Mouse (Mus musculus) C2C12 (cell line): ENCODE measurements around the gene Hist3h2a.

Source experiments
- CTCF ChIP-seq: IDR thresholded peaks from one replicate; pipeline ENCODE4 v1.5.1; 2011; ENCODE audit not compliant: control insufficient read depth, insufficient read depth, insufficient read length
- FOSL1 ChIP-seq: IDR thresholded peaks from one replicate; pipeline ENCODE4 v1.8.0; 2011; ENCODE audit warnings: mild to moderate bottlenecking, low read length; ENCODE audit not compliant: poor library complexity, insufficient read depth, severe bottlenecking
- MYOG ChIP-seq: IDR thresholded peaks from one replicate; pipeline ENCODE4 v1.6.1; 2011; ENCODE audit not compliant: control insufficient read depth, insufficient read length; ENCODE audit errors: extremely low read depth
- USF1 ChIP-seq: IDR thresholded peaks from one replicate; pipeline ENCODE4 v1.6.1; 2011; ENCODE audit warnings: low read depth, mild to moderate bottlenecking, control low read depth, moderate library complexity

DNA sequence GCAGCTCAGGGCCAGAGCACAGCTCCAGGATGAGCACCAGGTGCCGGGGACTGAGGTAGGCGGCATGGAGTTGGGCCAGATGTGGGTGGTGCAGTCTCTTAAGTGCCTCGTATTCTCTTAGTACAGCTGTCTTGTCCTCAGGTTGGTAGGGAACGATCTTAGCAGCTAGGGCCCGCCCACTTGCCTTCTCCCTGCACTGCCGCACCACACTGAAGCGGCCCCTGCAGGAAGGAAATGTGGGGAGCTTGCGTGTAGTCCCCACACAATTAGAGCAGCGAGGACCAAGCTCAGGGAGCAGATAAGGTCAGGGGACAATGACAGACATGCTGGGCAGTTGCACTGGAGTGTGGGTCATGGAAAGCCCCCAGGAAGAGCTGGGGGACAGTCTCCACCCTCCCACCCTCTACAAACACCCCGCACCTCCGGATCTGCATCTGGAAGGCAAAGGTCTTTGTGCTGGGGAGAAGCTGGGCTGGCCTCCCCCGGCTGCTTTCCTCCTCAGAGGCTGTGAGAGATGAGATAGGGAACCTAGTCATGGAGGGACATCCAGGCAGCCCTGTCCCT, 41.4 kb downstream of the Hist3h2a start:
- no peak for TF ChIP-seq CTCF
- TF ChIP-seq USF1 = no peak
- no peak for TF ChIP-seq MYOG
- no peak for TF ChIP-seq FOSL1
